Mouse (Mus musculus) neural tube, embryonic 10.5 days (tissue): ENCODE measurements around the gene Rasa3.

Experiments used
- DNase-seq: peaks from one replicate; pipeline ENCODE4 v3.0.0-alpha.2; 2017; ENCODE audit warnings: low spot score; ENCODE audit errors: extremely low spot score

Rasa3 gene

DNA sequence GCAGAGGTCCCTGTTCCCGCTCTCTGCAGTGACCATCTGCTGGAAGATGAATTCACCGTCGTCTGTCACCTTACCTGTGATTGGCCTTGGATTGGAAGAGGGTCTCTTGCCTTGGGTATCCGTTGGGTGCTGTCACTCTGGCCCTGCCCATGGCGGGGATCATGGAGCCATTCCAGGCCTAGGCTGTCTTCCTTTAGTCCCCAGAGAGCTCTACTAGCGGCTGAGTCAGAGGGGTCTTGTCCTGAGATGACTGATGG is 125.9 kb downstream of the Rasa3 start:
- no peak for DNase-seq

GRCm38 (mm10) chr8:13550718-13551573 is 126.5 kb downstream of the Rasa3 start:
- peak; percentile 75 for DNase-seq

DNA sequence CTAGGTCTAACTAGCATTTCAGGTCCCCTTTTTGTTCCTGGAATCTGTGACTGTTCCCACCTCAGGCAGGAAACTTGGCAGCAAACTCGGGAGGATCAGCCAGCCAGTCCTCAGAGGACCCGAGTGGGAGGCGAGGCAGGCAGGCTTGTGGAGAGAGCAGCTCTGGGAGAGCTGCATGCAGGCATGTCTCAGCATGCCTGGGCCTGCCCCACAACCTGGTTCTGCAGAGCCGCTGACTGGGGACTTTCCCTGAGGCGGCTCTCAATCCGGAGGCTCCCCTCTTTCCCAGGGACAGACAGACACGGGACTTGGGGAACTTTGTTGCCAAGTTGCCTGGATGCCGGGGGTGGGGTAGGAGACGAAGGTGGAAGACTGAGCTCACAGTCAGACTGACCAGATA is 128.6 kb downstream of the Rasa3 start:
- DNase-seq, result no peak

- DNase-seq, result no peak
Observed at GRCm38 (mm10) chr8:13548235-13548634, 129.2 kb downstream of the Rasa3 start.

- DNase-seq, result no peak
Observed at GRCm38 (mm10) chr8:13546421-13546820, 131.0 kb downstream of the Rasa3 start.

- DNase-seq, result no peak
Observed at GRCm38 (mm10) chr8:13541526-13541925, 135.9 kb downstream of the Rasa3 start.

DNA sequence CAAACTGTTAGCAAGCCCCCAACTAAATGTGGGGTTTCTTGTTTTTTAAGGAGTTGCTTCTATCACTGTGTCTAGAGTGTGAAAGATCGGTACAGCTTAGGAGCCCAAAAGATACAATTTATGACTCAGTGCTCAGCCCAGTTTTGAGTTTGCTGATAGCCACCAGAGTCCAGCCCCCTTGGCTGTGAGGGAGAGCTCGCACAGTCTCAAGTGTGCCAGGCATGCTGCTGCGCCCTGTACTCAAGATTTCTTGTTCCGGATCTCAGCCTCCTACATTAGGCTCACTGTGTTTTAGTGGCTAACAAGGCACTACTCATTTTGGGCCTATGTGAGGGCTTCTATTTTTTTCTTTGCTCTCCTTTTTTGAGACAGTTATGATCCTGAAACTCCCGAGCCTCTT is 137.3 kb downstream of the Rasa3 start:
- DNase-seq, result no peak

GRCm38 (mm10) chr8:13538821-13539220 is 138.6 kb downstream of the Rasa3 start:
- DNase-seq, result no peak

DNA sequence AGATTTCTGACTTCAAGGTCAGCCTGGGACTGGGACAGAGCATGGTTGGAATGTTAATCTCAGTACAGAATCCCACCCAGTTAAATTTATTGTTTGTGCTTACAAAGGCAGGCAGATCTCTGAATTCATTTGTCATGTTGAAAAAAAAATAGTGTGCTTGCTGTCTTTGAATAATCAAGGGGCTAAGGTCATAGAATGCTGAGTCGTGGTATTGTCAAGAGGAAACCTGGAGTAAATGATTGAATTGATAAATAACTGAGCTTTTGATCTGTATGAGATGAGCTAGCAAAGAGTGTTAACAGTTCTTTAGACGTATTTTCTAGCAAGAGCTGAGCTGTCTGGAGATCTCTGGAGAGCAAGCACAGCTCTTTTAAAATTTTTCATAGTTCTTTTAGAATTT is 140.3 kb downstream of the Rasa3 start:
- DNase-seq, result no peak

DNA sequence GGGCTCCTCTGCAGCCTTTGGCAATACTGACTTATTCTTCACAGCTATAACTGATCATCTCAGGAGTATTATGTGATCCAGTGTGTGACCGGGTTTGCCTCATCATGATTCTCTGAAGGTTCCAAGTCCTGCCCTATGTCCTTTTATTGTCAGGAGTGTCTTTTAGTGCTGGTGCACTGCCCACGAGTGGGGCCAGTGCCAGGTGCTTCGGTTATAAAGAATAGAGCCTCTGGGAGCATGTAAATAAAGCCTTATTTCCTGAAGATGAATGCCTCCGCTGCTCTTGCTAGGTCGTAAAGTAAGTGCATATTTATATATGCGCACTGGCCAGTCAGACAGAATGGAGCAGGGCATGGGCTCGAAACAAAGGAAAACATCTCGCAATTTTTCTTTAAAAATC is 144.3 kb downstream of the Rasa3 start:
- DNase-seq, result no peak

GRCm38 (mm10) chr8:13531602-13532171 is 145.7 kb downstream of the Rasa3 start:
- DNase-seq, result no peak

DNA sequence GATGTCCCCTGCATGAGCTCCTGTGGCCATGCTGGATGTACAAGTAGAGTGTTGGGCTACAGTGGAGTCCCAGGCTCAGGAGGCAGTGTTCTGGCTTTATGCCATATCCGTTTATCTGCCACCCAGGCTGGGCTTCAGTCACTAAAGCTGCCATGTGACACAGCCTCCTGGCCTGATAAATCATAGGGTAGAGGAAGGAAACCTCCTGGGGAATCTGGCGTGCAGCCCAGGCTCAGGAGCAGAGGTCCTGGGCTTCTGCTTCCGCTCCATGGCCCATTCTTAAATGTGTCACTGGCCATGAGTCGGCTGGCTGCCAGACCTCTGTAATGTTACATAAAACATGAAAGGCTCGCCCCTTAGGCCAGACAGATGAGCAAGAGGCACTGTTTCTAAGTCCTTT is 146.5 kb downstream of the Rasa3 start:
- no peak for DNase-seq

DNA sequence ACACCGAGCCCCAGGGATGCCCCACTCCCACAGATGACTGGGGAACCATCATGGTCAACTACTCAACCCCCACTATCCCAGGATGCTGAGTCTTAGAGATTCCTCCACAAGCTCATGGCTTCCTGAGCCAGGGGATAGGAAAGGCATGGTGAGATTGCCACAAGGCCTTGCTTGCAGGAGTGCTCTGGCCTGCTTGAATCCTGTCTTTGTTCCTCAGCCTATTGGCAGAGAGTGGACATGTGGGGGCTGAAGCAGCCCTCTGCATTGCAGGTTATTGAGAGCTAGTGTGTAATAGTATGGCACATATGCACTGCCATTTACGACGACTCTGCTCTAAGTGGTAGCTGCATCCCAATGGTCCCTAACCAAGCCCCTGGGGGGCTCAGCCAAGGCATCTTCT is 147.0 kb downstream of the Rasa3 start:
- DNase-seq, result no peak

- no peak for DNase-seq
Observed at GRCm38 (mm10) chr8:13529891-13530316, 147.5 kb downstream of the Rasa3 start.

DNA sequence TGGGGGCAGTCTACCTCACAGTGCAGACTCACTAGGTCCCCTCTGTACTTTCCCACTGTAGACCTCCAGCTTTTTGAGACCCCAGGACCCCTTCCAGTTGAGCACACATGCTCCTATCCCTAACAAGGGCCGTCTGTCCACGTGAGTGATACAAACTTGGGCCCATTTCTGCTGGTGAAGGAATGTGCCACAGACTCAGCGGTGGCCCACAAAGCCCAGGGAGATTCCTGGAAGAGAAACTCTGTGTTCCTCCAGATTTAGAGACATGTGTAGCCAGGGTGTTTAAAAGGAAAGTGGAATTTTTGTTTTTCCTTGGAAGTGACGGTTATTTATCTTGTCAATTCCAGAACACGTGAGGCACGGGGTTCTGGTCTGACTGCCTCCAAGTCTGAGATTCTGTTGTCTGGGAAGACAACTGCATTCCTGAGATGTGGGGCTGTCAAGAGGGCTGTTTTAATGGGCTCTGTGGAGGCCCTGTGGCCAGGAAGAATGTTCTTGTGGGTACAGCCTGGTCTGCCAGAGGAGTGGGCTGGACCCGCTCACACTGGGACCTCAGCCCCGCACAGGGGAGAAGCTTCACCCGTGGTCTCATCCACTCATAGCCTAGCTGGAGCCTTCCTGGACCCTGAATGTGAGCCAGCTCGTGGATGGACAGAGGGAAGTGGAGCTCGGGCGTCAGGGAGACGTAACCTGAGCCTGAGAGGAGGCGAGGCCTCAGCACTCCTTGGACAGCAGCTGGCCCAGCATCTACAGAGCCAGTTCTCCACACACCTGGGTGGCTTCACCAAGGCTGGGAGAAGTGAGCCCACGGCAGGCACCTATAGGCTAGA is 148.2 kb downstream of the Rasa3 start:
- DNase-seq, result no peak

DNA sequence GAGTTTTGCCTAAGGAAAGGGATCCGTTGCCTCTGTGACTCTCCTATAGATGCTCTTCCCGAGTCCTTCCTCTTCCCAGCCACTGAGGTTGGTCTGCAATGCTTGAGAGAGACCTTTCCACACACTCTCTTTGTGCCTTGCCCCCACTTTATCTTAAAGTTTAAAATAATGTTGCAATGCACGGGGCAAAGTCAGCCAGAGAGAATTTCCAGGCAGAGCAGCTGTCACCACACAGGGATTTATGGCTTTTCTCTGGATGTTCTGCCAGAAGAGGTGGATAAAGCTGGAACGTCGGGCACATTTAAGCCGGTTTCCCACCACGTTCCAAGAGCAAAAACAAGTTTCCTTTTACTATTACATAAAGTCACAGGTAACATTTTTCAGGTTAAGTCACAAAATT is 156.0 kb downstream of the Rasa3 start:
- no peak for DNase-seq

GRCm38 (mm10) chr8:13520349-13520748 is 157.1 kb downstream of the Rasa3 start:
- DNase-seq, result no peak

DNA sequence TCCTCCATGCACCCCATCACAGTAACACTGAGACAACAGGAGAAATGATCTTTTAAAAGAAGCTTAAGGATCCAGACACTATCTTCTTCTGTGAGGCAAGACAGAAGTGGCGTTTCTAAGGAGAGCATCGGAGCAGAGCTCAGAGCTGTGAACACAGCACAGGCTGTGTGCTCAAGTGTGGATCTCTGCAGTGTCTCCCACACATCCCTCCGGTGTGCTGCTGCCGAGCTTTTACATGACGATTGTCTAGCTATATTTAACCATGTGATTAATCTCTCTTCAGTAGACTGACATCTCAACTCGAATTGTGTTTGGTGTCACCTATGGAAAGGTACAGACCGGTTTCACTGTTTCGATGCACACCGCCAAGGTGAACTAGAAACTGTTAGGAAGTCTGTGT is 157.9 kb downstream of the Rasa3 start:
- DNase-seq, result no peak

- no peak for DNase-seq
Observed at GRCm38 (mm10) chr8:13517284-13517781, 160.1 kb downstream of the Rasa3 start.
